Mouse (Mus musculus): ENCODE measurements at regions not wholly inside any gene's neighbourhood (a gene's known extent, or its start where the extent isn't known, plus 50 kb on each side); places are given as distances from the start of the nearest gene placed in this dataset.
"Not testable (repeated sequence)": the region's sequence is repeated elsewhere in the genome, so short reads cannot be mapped to it uniquely, and the experiment has no call there.

DNA sequence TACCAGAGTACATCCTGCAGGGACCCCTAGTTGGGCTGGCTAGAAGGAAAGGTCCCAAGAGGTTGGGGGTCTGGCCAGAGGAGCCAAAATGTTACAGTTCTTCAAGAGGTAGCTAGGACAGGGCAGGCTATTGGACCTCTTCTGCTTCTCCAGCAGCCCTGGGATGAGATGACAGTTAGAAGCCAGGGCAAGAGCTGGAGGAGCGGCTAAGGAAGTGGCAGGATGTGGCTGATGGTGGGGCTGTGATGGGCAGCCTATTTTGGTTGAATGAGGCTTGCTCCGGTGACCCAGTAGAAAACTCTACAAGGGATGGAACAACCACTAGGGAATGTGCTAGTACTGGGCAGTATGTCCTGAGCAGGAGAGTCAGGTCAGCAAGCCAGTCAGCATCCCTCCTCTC lies 82.8 kb downstream of the Ddx11 start:
- no peaks in the 10 kb centered on the region for H3K36me3 ChIP-seq
- no peak overlapping the region for H3K9ac ChIP-seq
- H3K27me3 ChIP-seq = no peaks in the 10 kb centered on the region
- no peak for ATAC-seq (ENCODE audit: low read depth)
- no peak overlapping the region for H3K27ac ChIP-seq (replicated peaks)
- no peak overlapping the region for H3K4me2 ChIP-seq
- no peak overlapping the region for H3K4me3 ChIP-seq
- 90% methylated on average over 2 of the region's 2 CpGs for WGBS
- no peaks in the 10 kb centered on the region for H3K4me1 ChIP-seq (replicated peaks)
- H3K9me3 ChIP-seq = no peaks in the 10 kb centered on the region

DNA sequence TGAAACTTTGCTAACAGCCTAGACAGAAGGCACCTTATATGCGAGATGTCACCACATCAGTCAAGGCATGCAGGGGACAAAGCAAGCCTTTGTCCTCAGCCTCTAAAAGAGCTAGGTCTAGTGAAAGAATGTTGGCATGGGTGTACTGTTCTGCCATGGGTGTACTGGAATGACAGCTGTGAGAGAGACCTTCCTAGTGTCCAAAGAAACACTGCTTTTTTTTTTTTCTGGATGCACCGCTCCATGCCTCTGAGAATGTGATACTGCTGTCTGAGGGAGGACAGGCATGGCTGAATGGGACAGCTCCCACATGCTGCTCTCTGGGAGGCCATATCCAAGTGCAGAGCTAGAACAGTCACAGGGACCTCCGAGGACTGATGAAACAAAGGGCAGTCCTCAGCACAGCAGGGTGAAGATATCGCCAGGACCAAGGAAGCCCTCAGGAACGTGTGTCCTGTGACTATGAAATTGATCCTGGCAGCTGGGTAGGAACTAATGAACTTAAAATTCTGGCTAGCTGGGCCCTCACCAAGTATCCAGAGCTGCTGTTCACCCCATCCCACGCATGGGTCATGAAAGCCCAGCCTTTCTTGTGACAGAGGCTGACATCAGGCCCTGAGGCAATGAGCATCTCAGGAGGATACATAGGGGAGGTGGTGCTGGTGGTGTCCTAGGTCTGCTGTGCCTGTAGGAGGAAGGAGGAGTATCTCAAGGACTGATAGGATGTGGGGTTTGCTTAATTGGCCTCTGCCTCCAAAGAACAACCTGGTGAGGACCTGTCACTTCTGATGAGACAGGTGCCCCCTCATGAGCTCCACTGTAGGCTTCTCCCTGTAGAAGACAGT lies 84.6 kb downstream of the Ddx11 start:
- H3K36me3 ChIP-seq; H3K9ac ChIP-seq; ATAC-seq (ENCODE audit: low read depth); H3K27me3 ChIP-seq; H3K4me3 ChIP-seq; H3K9me3 ChIP-seq; H3K27ac ChIP-seq (replicated peaks); H3K4me1 ChIP-seq (replicated peaks); H3K4me2 ChIP-seq: not testable (repeated sequence)
- 75% methylated on average over 6 of the region's 6 CpGs for WGBS

DNA sequence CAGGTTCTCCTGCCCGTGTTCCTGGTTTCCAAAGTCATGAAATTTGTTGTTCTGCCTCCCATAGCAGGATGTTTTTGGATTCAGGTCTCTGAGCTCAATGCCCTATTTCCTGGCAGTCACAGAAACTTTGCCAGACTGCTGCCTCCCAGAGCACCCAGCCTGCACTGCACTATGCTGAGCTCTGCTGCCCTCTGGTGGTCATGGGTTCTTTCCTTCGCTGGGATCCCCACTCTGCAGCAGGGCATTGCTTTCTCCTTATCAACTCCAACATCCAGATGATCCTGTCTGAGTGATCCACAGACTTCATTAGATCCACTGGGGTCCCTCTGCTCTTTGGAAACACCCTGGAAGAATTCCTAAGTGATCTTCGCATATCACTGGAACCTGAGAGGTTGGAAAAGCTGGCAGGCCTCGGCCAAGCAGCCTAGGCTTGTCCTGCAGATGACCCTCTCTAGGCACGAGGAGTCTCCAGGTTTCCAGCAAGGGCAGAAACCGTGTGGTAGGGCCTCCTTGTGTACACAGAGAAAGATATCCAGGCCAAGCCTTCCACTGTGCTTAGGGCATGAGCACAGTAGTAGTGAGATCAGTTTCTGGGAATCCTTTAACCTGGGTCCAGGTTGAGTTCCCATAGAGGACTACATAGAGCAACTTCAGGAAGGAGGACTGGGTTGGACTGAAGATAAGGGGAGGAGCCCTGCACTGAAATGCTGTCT lies 85.6 kb downstream of the Ddx11 start:
- ATAC-seq (ENCODE audit: low read depth) = peak; percentile 59; the same call in 1 of the 2 replicates

DNA sequence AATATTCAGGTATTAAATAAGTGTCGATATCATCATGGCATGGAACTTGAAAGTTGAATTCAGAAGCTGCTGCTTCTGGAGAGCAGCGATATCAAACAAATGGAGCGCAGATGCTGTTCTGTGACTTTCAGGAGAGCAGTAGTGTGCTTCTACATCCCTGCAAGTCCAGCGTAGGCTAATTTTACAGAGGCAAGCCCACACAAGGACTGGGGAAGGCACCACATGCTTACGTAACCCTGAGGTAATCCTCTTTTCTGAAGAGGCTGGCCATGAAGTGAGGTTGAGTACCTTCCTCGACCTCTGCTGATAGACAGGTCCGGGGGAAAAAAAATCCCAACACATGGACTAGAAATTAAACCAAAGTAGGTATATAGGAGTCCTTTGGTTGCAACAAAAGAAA lies 88.2 kb downstream of the Ddx11 start:
- 91% methylated on average over 7 of the region's 7 CpGs for WGBS
- Histone ChIP-seq H3K9ac (no peak overlapping the region), H3K27ac (replicated peaks) (no peak overlapping the region), H3K36me3 (no peaks in the 10 kb centered on the region), H3K4me1 (replicated peaks) (no peaks in the 10 kb centered on the region), H3K4me2 (no peak overlapping the region), H3K9me3 (no peaks in the 10 kb centered on the region), H3K27me3 (no peaks in the 10 kb centered on the region), H3K4me3 (no peak overlapping the region)
- ATAC-seq (ENCODE audit: low read depth) = no peak

More for the DNA sequence above, 85.6 kb downstream of the Ddx11 start:
- not testable (repeated sequence) for H3K36me3 ChIP-seq; H3K4me2 ChIP-seq; H3K27ac ChIP-seq (replicated peaks); H3K4me3 ChIP-seq; H3K27me3 ChIP-seq; H3K9me3 ChIP-seq; H3K4me1 ChIP-seq (replicated peaks); H3K9ac ChIP-seq
- 39% methylated on average over 3 of the region's 6 CpGs for WGBS

DNA sequence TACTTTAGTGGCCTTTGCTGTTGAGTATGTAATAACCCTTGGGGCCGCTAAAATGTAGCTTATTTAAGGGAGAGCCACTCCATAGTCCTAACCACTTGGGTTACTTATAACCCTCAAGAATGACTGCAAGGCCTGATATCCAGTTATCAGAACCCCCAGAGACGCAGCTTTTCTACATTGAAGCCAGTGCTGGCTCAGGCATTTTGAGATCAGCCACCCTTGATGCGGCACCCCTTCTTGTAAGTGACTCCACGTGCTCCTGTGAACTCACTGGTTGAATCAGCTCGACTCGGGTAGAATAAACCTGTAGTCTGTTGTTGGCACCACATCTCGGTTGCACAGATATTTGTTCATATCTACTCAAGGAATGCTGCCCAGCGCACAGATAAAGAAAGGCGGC lies 89.3 kb downstream of the Ddx11 start:
- 92% methylated on average over 9 of the region's 9 CpGs for WGBS

DNA sequence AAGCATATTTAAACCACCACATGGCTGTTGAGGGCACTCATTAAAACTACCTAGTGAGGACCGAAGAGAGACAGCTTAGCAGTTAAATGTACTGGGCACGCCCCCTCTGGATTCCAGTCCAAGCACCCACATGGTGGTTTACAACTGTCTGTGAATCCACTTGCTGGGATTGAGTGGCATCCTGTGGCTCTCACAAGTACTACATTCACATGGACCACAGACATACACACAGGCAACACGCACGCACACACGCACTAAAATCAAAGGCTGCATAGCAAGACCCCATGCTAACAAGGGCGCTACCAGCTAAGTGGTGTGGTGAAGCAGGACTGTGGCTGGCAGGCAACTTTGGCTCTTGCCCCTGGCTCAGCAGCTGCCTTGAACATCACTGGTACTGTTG lies 95.0 kb downstream of the Ddx11 start:
- no peaks in the 10 kb centered on the region for H3K9me3 ChIP-seq
- no peak overlapping the region for H3K27ac ChIP-seq (replicated peaks)
- no peak for ATAC-seq (ENCODE audit: low read depth)
- H3K4me3 ChIP-seq = no peak overlapping the region
- WGBS = 92% methylated on average over 6 of the region's 6 CpGs
- H3K4me2 ChIP-seq = no peak overlapping the region
- H3K27me3 ChIP-seq = no peaks in the 10 kb centered on the region
- H3K36me3 ChIP-seq = no peaks in the 10 kb centered on the region
- no peak overlapping the region for H3K9ac ChIP-seq
- H3K4me1 ChIP-seq (replicated peaks) = no peaks in the 10 kb centered on the region

More for the DNA sequence above, 89.3 kb downstream of the Ddx11 start:
- Histone ChIP-seq H3K9ac (no peak overlapping the region), H3K27me3 (no peaks in the 10 kb centered on the region), H3K9me3 (no peaks in the 10 kb centered on the region), H3K4me3 (no peak overlapping the region), H3K27ac (replicated peaks) (no peak overlapping the region), H3K4me1 (replicated peaks) (no peaks in the 10 kb centered on the region), H3K4me2 (no peak overlapping the region), H3K36me3 (no peaks in the 10 kb centered on the region)
- no peak for ATAC-seq (ENCODE audit: low read depth)

DNA sequence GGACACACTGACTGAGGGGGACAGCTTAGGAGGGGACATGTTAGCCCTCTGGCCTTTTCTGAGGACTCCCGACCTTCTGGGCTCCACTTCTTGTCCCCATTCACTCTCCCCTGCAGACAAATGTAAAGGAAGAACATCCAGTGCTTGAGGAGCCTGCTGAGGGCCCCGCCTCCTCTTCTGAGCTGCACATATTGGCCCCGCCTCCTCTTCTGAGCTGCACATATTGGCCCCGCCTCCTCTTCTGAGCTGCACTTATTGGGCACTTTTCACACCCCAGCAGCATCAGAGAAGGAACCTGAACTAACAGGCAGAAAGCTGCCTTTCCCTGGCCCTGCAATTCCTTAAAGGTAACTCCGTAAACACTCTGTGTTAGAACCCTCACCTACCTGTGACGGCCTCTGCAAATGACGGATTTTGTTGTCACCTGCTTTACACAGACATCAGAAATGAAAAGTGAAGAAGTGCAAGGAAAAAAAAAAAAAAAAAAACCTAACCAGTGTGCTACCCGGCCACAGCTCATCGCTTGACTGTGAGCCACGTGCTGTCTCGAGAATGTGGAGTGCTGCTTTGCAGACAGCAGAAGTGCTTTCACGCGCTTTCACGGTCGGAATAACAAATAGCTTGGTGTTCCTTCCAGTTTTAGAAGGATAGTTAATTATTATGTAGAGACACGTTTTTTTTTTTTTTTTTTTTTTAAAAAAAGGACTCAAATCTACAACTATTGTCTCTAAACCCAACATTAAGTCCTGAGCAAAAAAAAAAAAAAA lies 96.5 kb downstream of the Ddx11 start:
- 63% methylated on average over 16 of the region's 16 CpGs for WGBS
- no peaks in the 10 kb centered on the region for H3K4me1 ChIP-seq (replicated peaks)
- no peaks in the 10 kb centered on the region for H3K36me3 ChIP-seq
- no peak overlapping the region for H3K4me2 ChIP-seq
- H3K9ac ChIP-seq = no peak overlapping the region
- no peaks in the 10 kb centered on the region for H3K27me3 ChIP-seq
- no peak overlapping the region for H3K4me3 ChIP-seq
- no peak for ATAC-seq (ENCODE audit: low read depth)
- no peak overlapping the region for H3K27ac ChIP-seq (replicated peaks)
- H3K9me3 ChIP-seq = no peaks in the 10 kb centered on the region

DNA sequence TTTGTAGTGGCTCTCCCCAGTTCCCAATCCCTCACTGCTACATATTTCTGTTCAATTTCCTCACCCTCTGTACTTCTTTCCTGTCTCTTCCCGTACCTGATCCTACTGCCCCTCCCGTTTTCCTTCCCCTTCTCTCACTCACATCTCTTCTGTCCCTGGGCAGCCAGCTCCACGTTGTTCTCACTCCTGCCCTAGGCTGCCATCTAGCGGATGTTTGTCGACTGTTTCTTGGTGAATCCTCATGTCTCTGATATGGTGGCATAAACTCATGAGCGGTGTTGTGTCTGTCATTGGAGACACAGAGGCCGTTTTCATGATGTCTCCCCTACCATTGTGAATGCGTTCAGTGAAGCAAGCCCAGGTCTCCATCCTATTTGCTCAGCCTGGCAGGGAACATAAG lies 97.9 kb downstream of the Ddx11 start:
- Histone ChIP-seq H3K27ac (replicated peaks) (no peak overlapping the region), H3K4me1 (replicated peaks) (no peaks in the 10 kb centered on the region), H3K36me3 (no peaks in the 10 kb centered on the region), H3K4me2 (no peak overlapping the region), H3K9me3 (no peaks in the 10 kb centered on the region), H3K4me3 (no peak overlapping the region), H3K27me3 (no peaks in the 10 kb centered on the region), H3K9ac (no peak overlapping the region)
- 11% methylated on average over 8 of the region's 8 CpGs for WGBS
- ATAC-seq (ENCODE audit: low read depth) = peak; percentile 56

DNA sequence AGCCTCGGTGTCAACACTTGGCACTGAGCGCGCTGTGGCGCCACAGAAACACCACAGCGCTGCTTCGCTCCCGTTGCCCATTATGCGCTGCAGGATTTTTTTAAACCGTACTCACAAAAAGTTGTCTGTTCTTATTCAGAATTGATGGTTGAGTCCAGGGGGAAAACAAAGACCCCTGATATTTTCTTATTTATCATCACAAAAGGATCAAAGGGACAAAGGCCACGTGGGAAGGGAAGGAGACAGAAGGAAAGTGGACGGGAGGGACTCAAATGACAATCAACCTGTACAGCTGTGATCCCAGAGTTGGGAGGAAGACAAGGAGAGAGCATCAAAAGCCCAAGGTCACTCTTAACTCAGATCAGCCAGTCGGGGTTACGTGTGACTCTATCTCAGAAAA lies 100.4 kb downstream of the Ddx11 start:
- Histone ChIP-seq H3K27ac (replicated peaks) (no peak overlapping the region), H3K36me3 (no peaks in the 10 kb centered on the region), H3K9ac (no peak overlapping the region), H3K4me1 (replicated peaks) (no peaks in the 10 kb centered on the region), H3K27me3 (no peaks in the 10 kb centered on the region), H3K4me2 (no peak overlapping the region), H3K4me3 (no peak overlapping the region), H3K9me3 (no peaks in the 10 kb centered on the region)
- ATAC-seq (ENCODE audit: low read depth) = no peak
- WGBS = 77% methylated on average over 13 of the region's 13 CpGs

DNA sequence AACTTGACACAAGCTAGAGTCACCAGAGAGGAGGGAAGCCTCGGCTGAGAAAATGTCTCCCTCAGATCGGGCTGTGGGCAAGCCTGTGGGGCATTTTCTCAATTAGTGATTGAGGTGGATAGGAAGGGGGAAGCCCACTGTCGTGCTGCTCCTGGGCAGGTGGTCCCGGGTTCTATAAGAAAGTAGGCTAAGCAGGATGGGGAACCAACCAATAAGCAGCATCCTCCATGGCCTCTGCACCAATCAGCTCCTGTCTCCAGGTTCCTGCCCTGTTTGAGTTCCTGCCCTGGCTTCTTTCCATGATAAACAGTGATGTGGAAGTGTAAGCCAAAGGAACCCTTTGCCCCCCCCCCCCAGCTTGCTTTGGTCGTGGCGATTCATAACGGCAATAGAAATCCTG lies 100.9 kb downstream of the Ddx11 start:
- Histone ChIP-seq H3K27me3 (no peaks in the 10 kb centered on the region), H3K9me3 (no peaks in the 10 kb centered on the region), H3K36me3 (no peaks in the 10 kb centered on the region), H3K4me3 (no peak overlapping the region), H3K27ac (replicated peaks) (no peak overlapping the region), H3K9ac (no peak overlapping the region), H3K4me1 (replicated peaks) (no peaks in the 10 kb centered on the region), H3K4me2 (no peak overlapping the region)
- ATAC-seq (ENCODE audit: low read depth) = no peak
- 67% methylated on average over 7 of the region's 7 CpGs for WGBS

DNA sequence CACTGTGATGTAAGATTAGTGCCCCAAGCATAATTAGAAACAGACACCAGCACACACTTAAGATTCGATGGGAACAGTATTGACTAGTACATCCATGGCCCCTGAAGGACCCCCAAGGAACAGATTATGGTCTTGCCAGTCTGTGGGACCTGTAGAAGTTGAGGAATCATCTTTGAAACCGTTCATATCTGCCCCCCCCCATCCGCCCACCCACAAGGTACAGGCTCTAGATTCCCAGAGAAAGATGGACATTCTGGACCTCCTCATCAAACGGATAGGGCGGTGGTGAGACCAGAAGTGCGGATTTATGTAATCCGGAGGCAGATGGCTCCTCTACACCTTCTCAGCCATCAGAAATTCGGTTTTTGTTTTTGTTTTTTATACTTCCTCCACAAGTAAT lies 109.1 kb downstream of the Ddx11 start:
- Histone ChIP-seq H3K9ac (no peak overlapping the region), H3K4me2 (no peak overlapping the region)

DNA sequence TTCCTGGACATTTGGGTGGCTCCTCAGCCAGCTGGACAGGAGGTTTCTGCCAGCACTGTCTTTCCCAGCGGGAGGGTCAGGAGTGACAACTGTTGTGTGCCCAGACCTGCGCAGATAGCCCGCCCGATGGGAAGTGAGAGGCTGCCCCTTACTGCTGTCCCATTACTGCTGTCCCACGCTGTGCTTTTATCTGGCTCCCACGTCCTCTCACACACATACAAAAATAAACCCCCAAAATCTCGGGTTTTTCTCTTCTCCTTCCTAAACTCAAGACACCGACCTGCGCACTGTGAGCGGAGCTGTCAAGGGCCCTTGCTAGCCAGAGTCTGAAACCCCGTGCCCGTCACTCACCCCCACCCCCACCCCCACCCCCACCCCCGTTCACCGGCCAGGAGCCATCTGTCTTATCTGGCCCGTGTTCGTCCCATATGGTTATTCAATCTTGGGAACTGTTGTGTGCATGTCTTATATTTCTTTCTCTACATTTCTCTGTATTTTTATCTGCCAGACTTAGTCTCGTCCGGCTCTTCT lies 109.6 kb downstream of the Ddx11 start:
- no peak overlapping the region for H3K27ac ChIP-seq (replicated peaks)
- peaks cover 5% of the 10 kb centered on the region; the same call in 1 of the 2 replicates for H3K4me1 ChIP-seq (replicated peaks)
- no peak overlapping the region for H3K4me2 ChIP-seq
- no peak overlapping the region for H3K9ac ChIP-seq
- H3K9me3 ChIP-seq = no peaks in the 10 kb centered on the region
- H3K36me3 ChIP-seq = no peaks in the 10 kb centered on the region
- 66% methylated on average over 18 of the region's 18 CpGs for WGBS
- no peak for ATAC-seq (ENCODE audit: low read depth)
- H3K27me3 ChIP-seq = no peaks in the 10 kb centered on the region
- H3K4me3 ChIP-seq = no peak overlapping the region

More for the DNA sequence above, 109.1 kb downstream of the Ddx11 start:
- Histone ChIP-seq H3K9me3 (no peaks in the 10 kb centered on the region), H3K4me3 (no peak overlapping the region), H3K4me1 (replicated peaks) (peaks cover 5% of the 10 kb centered on the region; the same call in 1 of the 2 replicates), H3K36me3 (no peaks in the 10 kb centered on the region), H3K27me3 (no peaks in the 10 kb centered on the region), H3K27ac (replicated peaks) (no peak overlapping the region)
- no peak for ATAC-seq (ENCODE audit: low read depth)
- 90% methylated on average over 8 of the region's 8 CpGs for WGBS

All from neural tube, embryonic 13.5 days (tissue).